8 mouse cellular contexts compared by ENCODE assay signal in genomic region chr6:51470311-51471178, GRCm38 (mm10). TPM values are rescaled to one million over a fixed set of nuclear protein-coding genes. Genes with fewer than 3 reads are reported as not detected.
A peak's percentile ranks its signal among the peaks of the same experiment; 100 is the strongest.
DNase-seq lines count a peak whose midpoint lies in the region.

Gene Cbx3 (plus strand): TSS chr6:51470360.

- peak within 1 kb of the TSS; percentile 100 for H3K27ac ChIP-seq in hindbrain, embryonic 10.5 days

- peaks cover 57% of the 10 kb centered on the region for H3K36me3 ChIP-seq in hindbrain, embryonic 10.5 days

- peaks cover 42% of the 10 kb centered on the region for H3K4me1 ChIP-seq in hindbrain, embryonic 10.5 days (replicated peaks)

- H3K27me3 ChIP-seq in hindbrain, embryonic 10.5 days (ENCODE audit: insufficient read depth, poor library complexity, severe bottlenecking) = no peaks in the 10 kb centered on the region

- WGBS in hindbrain, embryonic 10.5 days = under 1% methylated on average over 96 of the region's 99 CpGs

- no peaks in the 10 kb centered on the region for H3K9me3 ChIP-seq in hindbrain, embryonic 10.5 days

- H3K4me3 ChIP-seq in hindbrain, embryonic 10.5 days = peak within 1 kb of the TSS; percentile 95

- peak; percentile 84 for DNase-seq in Muller cell, postnatal 12 days (ENCODE audit: inconsistent ontology term)
- peak; percentile 83 for DNase-seq in cerebellum, adult 9-10 months
- peak; percentile 36 to 79 for DNase-seq in frontal cortex, adult 2 months (ENCODE audit: extremely low spot score in 1 of 2, low spot score in 1 of 2)
- DNase-seq in hindbrain, embryonic 10.5 days (ENCODE audit: low spot score) = peak; percentile 93
- peak; percentile 76 to 81 for DNase-seq in layer of hippocampus, postnatal 25 days (ENCODE audit: extremely low spot score in 1 of 2, low spot score in 1 of 2)
- DNase-seq in lung, postnatal 14 days = peak; percentile 82
- peak; percentile 97 for DNase-seq in retina, postnatal 1 day
- peak; percentile 96 for DNase-seq in thymus, postnatal 4 days

RNA-seq across cellular contexts. Expression of gene Cbx3, which starts in this region (rescaled TPM):
- 111 and 116 TPM in 2 replicates for polyA plus RNA-seq in frontal cortex, adult 2 months (2012; rRNA removed)
- polyA plus RNA-seq in hindbrain, embryonic 10.5 days (2016; fragmentation: Nextera tagmentation; extraction: Ambion mirVana) = 534 and 612 TPM in 2 replicates
- 100 to 1,000 TPM; 138 to 145 TPM for total RNA-seq in layer of hippocampus, postnatal 25 days (2021)

Comparison
In these comparisons a context has a peak if more than half of its experiments do, and no peak if none do; other contexts are left out.
1. Peak in every context shown above with its lines: DNase-seq, H3K4me3 ChIP-seq and H3K27ac ChIP-seq.